Mouse (Mus musculus): ENCODE measurements at regions not wholly inside any gene's neighbourhood (a gene's known extent, or its start where the extent isn't known, plus 50 kb on each side); places are given as distances from the start of the nearest gene placed in this dataset.
A peak's percentile ranks its signal among the peaks of the same experiment; 100 is the strongest.

GRCm38 (mm10) chr9:63850316-63850693 is 92.5 kb upstream of the Smad3 start:
- H3K36me3 ChIP-seq (ENCODE audit: control insufficient read depth, insufficient read depth, low read length) = no peaks in the 10 kb centered on the region
- no peak overlapping the region for H3K9ac ChIP-seq (ENCODE audit: low read depth, low read length, severe bottlenecking)
- no peak for TF ChIP-seq POLR2A (IDR thresholded peaks at IDR 0.05; ENCODE audit: borderline replicate concordance, extremely low read depth, insufficient read depth, insufficient read length)
- H3K27me3 ChIP-seq (ENCODE audit: control insufficient read depth, insufficient read depth, low read length) = no peaks in the 10 kb centered on the region
- ATAC-seq (ENCODE audit: low FRiP score, low read depth) (no peak), DNase-seq (ENCODE audit: low spot score) (no peak)
- 69% methylated on average over 2 of the region's 2 CpGs for WGBS
- no peak overlapping the region for H3K4me3 ChIP-seq (replicated peaks; ENCODE audit: low read length)
- no peaks in the 10 kb centered on the region for H3K9me3 ChIP-seq (ENCODE audit: control insufficient read depth, low read length)
- no peak overlapping the region for H3K27ac ChIP-seq (replicated peaks; ENCODE audit: low read depth, low read length)
- no peaks in the 10 kb centered on the region for H3K4me1 ChIP-seq (ENCODE audit: control insufficient read depth, insufficient read depth, low read length)
- no peak overlapping the region for H3K4me2 ChIP-seq (replicated peaks; ENCODE audit: low read depth, low read length, severe bottlenecking)

GRCm38 (mm10) chr9:63849564-63850315 is 91.9 kb upstream of the Smad3 start:
- Histone ChIP-seq H3K9me3 (ENCODE audit: control insufficient read depth, low read length) (no peaks in the 10 kb centered on the region), H3K4me3 (replicated peaks; ENCODE audit: low read length) (no peak overlapping the region), H3K36me3 (ENCODE audit: control insufficient read depth, insufficient read depth, low read length) (no peaks in the 10 kb centered on the region), H3K27ac (replicated peaks; ENCODE audit: low read depth, low read length) (no peak overlapping the region), H3K9ac (ENCODE audit: low read depth, low read length, severe bottlenecking) (no peak overlapping the region), H3K4me1 (ENCODE audit: control insufficient read depth, insufficient read depth, low read length) (no peaks in the 10 kb centered on the region), H3K4me2 (replicated peaks; ENCODE audit: low read depth, low read length, severe bottlenecking) (no peak overlapping the region), H3K27me3 (ENCODE audit: control insufficient read depth, insufficient read depth, low read length) (no peaks in the 10 kb centered on the region)
- no peak for ATAC-seq (ENCODE audit: low FRiP score, low read depth)
- DNase-seq (ENCODE audit: low spot score) = no peak
- WGBS = 78% methylated on average over 12 of the region's 12 CpGs
- TF ChIP-seq POLR2A (IDR thresholded peaks at IDR 0.05; ENCODE audit: borderline replicate concordance, extremely low read depth, insufficient read depth, insufficient read length) = no peak

GRCm38 (mm10) chr9:63843883-63844485 is 86.2 kb upstream of the Smad3 start:
- no peak overlapping the region for H3K4me3 ChIP-seq (replicated peaks; ENCODE audit: low read length)
- H3K27me3 ChIP-seq (ENCODE audit: control insufficient read depth, insufficient read depth, low read length) = no peaks in the 10 kb centered on the region
- no peak overlapping the region for H3K27ac ChIP-seq (replicated peaks; ENCODE audit: low read depth, low read length)
- H3K9ac ChIP-seq (ENCODE audit: low read depth, low read length, severe bottlenecking) = no peak overlapping the region
- 27% methylated on average over 10 of the region's 10 CpGs for WGBS
- no peaks in the 10 kb centered on the region for H3K36me3 ChIP-seq (ENCODE audit: control insufficient read depth, insufficient read depth, low read length)
- ATAC-seq (ENCODE audit: low FRiP score, low read depth) = peak; percentile 67; the same call in 1 of the 2 replicates
- no peaks in the 10 kb centered on the region for H3K9me3 ChIP-seq (ENCODE audit: control insufficient read depth, low read length)
- DNase-seq (ENCODE audit: low spot score) = peak; percentile 76
- TF ChIP-seq POLR2A (IDR thresholded peaks at IDR 0.05; ENCODE audit: borderline replicate concordance, extremely low read depth, insufficient read depth, insufficient read length) = no peak
- no peak overlapping the region for H3K4me2 ChIP-seq (replicated peaks; ENCODE audit: low read depth, low read length, severe bottlenecking)
- no peaks in the 10 kb centered on the region for H3K4me1 ChIP-seq (ENCODE audit: control insufficient read depth, insufficient read depth, low read length)

- no peak overlapping the region for H3K4me3 ChIP-seq (replicated peaks; ENCODE audit: low read length)
- no peaks in the 10 kb centered on the region for H3K9me3 ChIP-seq (ENCODE audit: control insufficient read depth, low read length)
- H3K9ac ChIP-seq (ENCODE audit: low read depth, low read length, severe bottlenecking) = no peak overlapping the region
- WGBS = 66% methylated on average over 2 of the region's 2 CpGs
- no peaks in the 10 kb centered on the region for H3K27me3 ChIP-seq (ENCODE audit: control insufficient read depth, insufficient read depth, low read length)
- H3K27ac ChIP-seq (replicated peaks; ENCODE audit: low read depth, low read length) = no peak overlapping the region
- DNase-seq (ENCODE audit: low spot score) = no peak
- H3K36me3 ChIP-seq (ENCODE audit: control insufficient read depth, insufficient read depth, low read length) = no peaks in the 10 kb centered on the region
- peak; percentile 19; the same call in 1 of the 2 replicates for ATAC-seq (ENCODE audit: low FRiP score, low read depth)
- no peaks in the 10 kb centered on the region for H3K4me1 ChIP-seq (ENCODE audit: control insufficient read depth, insufficient read depth, low read length)
- TF ChIP-seq POLR2A (IDR thresholded peaks at IDR 0.05; ENCODE audit: borderline replicate concordance, extremely low read depth, insufficient read depth, insufficient read length) = no peak
- H3K4me2 ChIP-seq (replicated peaks; ENCODE audit: low read depth, low read length, severe bottlenecking) = no peak overlapping the region
Measured at GRCm38 (mm10) chr9:63843431-63843830, 85.6 kb upstream of the Smad3 start.

- Histone ChIP-seq H3K4me1 (ENCODE audit: control insufficient read depth, insufficient read depth, low read length) (peaks cover 15% of the 10 kb centered on the region), H3K27ac (replicated peaks; ENCODE audit: low read depth, low read length) (no peak overlapping the region), H3K4me3 (replicated peaks; ENCODE audit: low read length) (no peak overlapping the region), H3K36me3 (ENCODE audit: control insufficient read depth, insufficient read depth, low read length) (no peaks in the 10 kb centered on the region), H3K9me3 (ENCODE audit: control insufficient read depth, low read length) (no peaks in the 10 kb centered on the region), H3K27me3 (ENCODE audit: control insufficient read depth, insufficient read depth, low read length) (no peaks in the 10 kb centered on the region), H3K9ac (ENCODE audit: low read depth, low read length, severe bottlenecking) (no peak overlapping the region), H3K4me2 (replicated peaks; ENCODE audit: low read depth, low read length, severe bottlenecking) (no peak overlapping the region)
- DNase-seq (ENCODE audit: low spot score) (no peak), ATAC-seq (ENCODE audit: low FRiP score, low read depth) (no peak)
- TF ChIP-seq POLR2A (IDR thresholded peaks at IDR 0.05; ENCODE audit: borderline replicate concordance, extremely low read depth, insufficient read depth, insufficient read length) = no peak
- 82% methylated on average over 14 of the region's 14 CpGs for WGBS
Measured at GRCm38 (mm10) chr9:63841102-63841501, 83.3 kb upstream of the Smad3 start.
